ENCODE assay signal across 19 mouse cellular contexts in genomic region chr8:79185488-79185887, GRCm38 (mm10).
DNase-seq lines count a peak whose midpoint lies in the region; ATAC-seq and TF ChIP-seq lines count a peak whose summit lies in the region.
"Had no signal": no experiment of that assay in that cellular context is flagged by ENCODE, and none has a peak within 500 bp of the region (broad histone marks: within the 10 kb centered on the region; RNA-seq: fewer than 3 reads in every experiment).

No protein-coding gene starts in this region.

- 90% methylated on average over 7 of the region's 7 CpGs for WGBS in midbrain, embryonic 11.5 days
- WGBS in midbrain, embryonic 16.5 days: 89% methylated on average over 7 of the region's 7 CpGs
- 78% methylated on average over 7 of the region's 7 CpGs for WGBS in stomach, postnatal 0 days

- H3K4me3 ChIP-seq in midbrain, embryonic 11.5 days (ENCODE audit: low read depth, low read length): no peak overlapping the region
- no peak overlapping the region for H3K4me3 ChIP-seq in midbrain, embryonic 16.5 days (ENCODE audit: low read depth, low read length)
- H3K4me3 ChIP-seq in stomach, postnatal 0 days (ENCODE audit: low read depth, low read length): no peak overlapping the region
- H3K4me3 ChIP-seq: embryonic facial prominence, embryonic 13.5 days; forebrain, embryonic 13.5 days; forebrain, embryonic 15.5 days had no signal

- no peaks in the 10 kb centered on the region for H3K4me1 ChIP-seq in midbrain, embryonic 11.5 days (ENCODE audit: control insufficient read depth, insufficient read depth, low read length)
- no peaks in the 10 kb centered on the region for H3K4me1 ChIP-seq in midbrain, embryonic 16.5 days (ENCODE audit: control insufficient read depth, insufficient read depth, low read length)
- no peaks in the 10 kb centered on the region for H3K4me1 ChIP-seq in stomach, postnatal 0 days (replicated peaks; ENCODE audit: control insufficient read depth, insufficient read depth)
- H3K4me1 ChIP-seq: embryonic facial prominence, embryonic 13.5 days; forebrain, embryonic 13.5 days; forebrain, embryonic 15.5 days had no signal

- H3K36me3 ChIP-seq in midbrain, embryonic 11.5 days (ENCODE audit: control insufficient read depth, insufficient read depth, low read length): peaks cover 18% of the 10 kb centered on the region
- H3K36me3 ChIP-seq in midbrain, embryonic 16.5 days (ENCODE audit: control insufficient read depth, insufficient read depth, low read length): peaks cover 34% of the 10 kb centered on the region
- H3K36me3 ChIP-seq in stomach, postnatal 0 days (ENCODE audit: control insufficient read depth, insufficient read depth, low read length): no peaks in the 10 kb centered on the region; the same call in 1 of the 2 replicates

- TF ChIP-seq CTCF in stomach, postnatal 0 days (IDR thresholded peaks at IDR 0.05; ENCODE audit: low read depth): no peak

- peak; percentile 11; the same call in 1 of the 2 replicates for ATAC-seq in midbrain, embryonic 11.5 days (ENCODE audit: low FRiP score)
- no peak for ATAC-seq in midbrain, embryonic 16.5 days
- 0 out of 2 replicates have a peak, but pooled peaks have one; percentile 13 for ATAC-seq in stomach, postnatal 0 days (ENCODE audit: low FRiP score, low TSS enrichment)
- ATAC-seq: activated CD4-positive, CD25-positive, alpha-beta regulatory T cell, adult 4 months; forebrain, embryonic 13.5 days; forebrain, embryonic 15.5 days; forebrain, postnatal 0 days; Patski had no signal

- no peak overlapping the region for H3K27ac ChIP-seq in midbrain, embryonic 11.5 days (ENCODE audit: low read depth, low read length)
- no peak overlapping the region for H3K27ac ChIP-seq in midbrain, embryonic 16.5 days (ENCODE audit: low read length)
- no peak overlapping the region for H3K27ac ChIP-seq in stomach, postnatal 0 days (replicated peaks)
- H3K27ac ChIP-seq: embryonic facial prominence, embryonic 13.5 days; forebrain, embryonic 13.5 days; forebrain, embryonic 15.5 days had no signal

- no peak overlapping the region for H3K4me2 ChIP-seq in midbrain, embryonic 11.5 days
- no peak overlapping the region for H3K4me2 ChIP-seq in midbrain, embryonic 16.5 days (ENCODE audit: low read length)
- no peak overlapping the region for H3K4me2 ChIP-seq in stomach, postnatal 0 days (replicated peaks; ENCODE audit: low read depth)
- H3K4me2 ChIP-seq: embryonic facial prominence, embryonic 13.5 days; forebrain, embryonic 13.5 days; forebrain, embryonic 15.5 days had no signal

- TF ChIP-seq EP300 in stomach, postnatal 0 days (optimal IDR thresholded peaks at IDR 0.05): no peak

- no peak overlapping the region for H3K9ac ChIP-seq in midbrain, embryonic 11.5 days (ENCODE audit: low read length)
- no peak overlapping the region for H3K9ac ChIP-seq in midbrain, embryonic 16.5 days (ENCODE audit: low read depth, low read length)
- no peak overlapping the region for H3K9ac ChIP-seq in stomach, postnatal 0 days (ENCODE audit: low read length)
- H3K9ac ChIP-seq: embryonic facial prominence, embryonic 13.5 days; forebrain, embryonic 13.5 days; forebrain, embryonic 15.5 days; forebrain, postnatal 0 days had no signal

- no peaks in the 10 kb centered on the region for H3K27me3 ChIP-seq in midbrain, embryonic 11.5 days (ENCODE audit: control insufficient read depth, insufficient read depth, low read length)
- H3K27me3 ChIP-seq in midbrain, embryonic 16.5 days (ENCODE audit: control insufficient read depth, insufficient read depth, low read depth, low read length): no peaks in the 10 kb centered on the region
- no peaks in the 10 kb centered on the region for H3K27me3 ChIP-seq in stomach, postnatal 0 days (ENCODE audit: control insufficient read depth, insufficient read depth, low read length)
- H3K27me3 ChIP-seq: embryonic facial prominence, embryonic 13.5 days; forebrain, embryonic 13.5 days; forebrain, embryonic 15.5 days; Patski had no signal

- DNase-seq in adrenal gland, adult 2 months: peak; percentile 61
- no peak for DNase-seq in adrenal gland, adult 8-10 months
- DNase-seq in adrenal gland, postnatal 36 days: peak; percentile 17 to 52
- no peak for DNase-seq in adrenal gland, postnatal 25 days
- DNase-seq in midbrain, embryonic 11.5 days (ENCODE audit: low spot score, missing footprints): no peak
- no peak for DNase-seq in stomach, postnatal 0 days (ENCODE audit: low spot score)
- DNase-seq in left cerebral cortex, adult 11 months (ENCODE audit: low spot score): no peak
- DNase-seq: cerebellum, adult 11-12 months; cerebellum, adult 2 months; cerebellum, adult 9-10 months; cerebellum, postnatal 10 days; cerebellum, postnatal 25 days; forebrain, postnatal 0 days had no signal

- no peaks in the 10 kb centered on the region for H3K9me3 ChIP-seq in midbrain, embryonic 11.5 days (ENCODE audit: control insufficient read depth, low read length)
- no peaks in the 10 kb centered on the region for H3K9me3 ChIP-seq in midbrain, embryonic 16.5 days (replicated peaks; ENCODE audit: control insufficient read depth, low read length, poor library complexity, severe bottlenecking)
- no peaks in the 10 kb centered on the region for H3K9me3 ChIP-seq in stomach, postnatal 0 days (ENCODE audit: control insufficient read depth, low read length)
- H3K9me3 ChIP-seq: embryonic facial prominence, embryonic 13.5 days; forebrain, embryonic 13.5 days; forebrain, embryonic 15.5 days had no signal

Comparison
In these comparisons a context has a peak if more than half of its experiments do, and no peak if none do; other contexts are left out.
1. DNase-seq: peak in adrenal gland, adult 2 months (single experiment) and adrenal gland, postnatal 36 days (2 of 2); none in adrenal gland, adult 8-10 months (single experiment), adrenal gland, postnatal 25 days (single experiment), midbrain, embryonic 11.5 days (single experiment), stomach, postnatal 0 days (single experiment) and left cerebral cortex, adult 11 months (single experiment).